Mouse (Mus musculus) heart, embryonic 15.5 days (tissue): Measurements from ENCODE around the gene Mboat2. TPM values are rescaled to one million over a fixed set of nuclear protein-coding genes. Genes with fewer than 3 reads are reported as not detected.

ENCODE experiments used
- ATAC-seq: fragments of 200-750 bp; cut with Nextera tagmentation; replicated peaks from 2 replicates; pipeline ENCODE4 v1.8.0; 2017; ENCODE audit warnings: low read depth, moderate TSS enrichment; ENCODE audit not compliant: insufficient number of reproducible peaks, insufficient read depth, low FRiP score
- H3K27ac ChIP-seq: fragments of 300-500 bp; sonication (generic); 2 replicates; pipeline ENCODE4 v1.5.1; 2015; ENCODE audit warnings: mild to moderate bottlenecking, inconsistent platforms
- H3K27me3 ChIP-seq: fragments of 300-500 bp; sonication (generic); 2 replicates; pipeline ENCODE4 v1.6.1; 2015; ENCODE audit warnings: inconsistent platforms
- H3K36me3 ChIP-seq: fragments of 300-500 bp; sonication (generic); 2 replicates; pipeline ENCODE4 v1.6.1; 2015; ENCODE audit warnings: mild to moderate bottlenecking, inconsistent platforms
- H3K4me1 ChIP-seq: fragments of 300-500 bp; sonication (generic); replicated peaks from 2 replicates; pipeline ENCODE4 v1.6.1; 2015; ENCODE audit warnings: inconsistent platforms
- H3K4me2 ChIP-seq: fragments of 300-500 bp; sonication (generic); 2 replicates; pipeline ENCODE4 v1.6.1; 2015; ENCODE audit warnings: inconsistent platforms, mild to moderate bottlenecking, moderate library complexity
- H3K4me3 ChIP-seq: fragments of 300-500 bp; sonication (generic); 2 replicates; pipeline ENCODE4 v1.5.1; 2015; ENCODE audit warnings: mild to moderate bottlenecking, inconsistent platforms
- H3K9ac ChIP-seq: fragments of 300-500 bp; sonication (generic); 2 replicates; pipeline ENCODE4 v1.6.1; 2015; ENCODE audit warnings: mild to moderate bottlenecking, inconsistent platforms
- H3K9me3 ChIP-seq: fragments of 300-500 bp; sonication (generic); replicated peaks from 2 replicates; pipeline ENCODE4 v1.6.1; 2016; ENCODE audit warnings: inconsistent platforms
- WGBS: fragments of 180-500 bp; shearing (Covaris S2); methylation state at CpG from one replicate; pipeline ENCODE4 v1.1.7; 2015; ENCODE audit warnings: mixed read lengths; 5-methylcytosine and 5-hydroxymethylcytosine counted together
- polyA plus RNA-seq: library from polyadenylated mRNA; unstranded; fragments of >200 nt; fragmentation: Nextera tagmentation; extraction: Ambion mirVana; gene quantifications from 2 replicates; pipeline ENCODE4 v1.2.1, GENCODE M21; 2015

The Mboat2 gene
- polyA plus RNA-seq, 1 experiment from 2014 or later: 29.0 TPM

DNA sequence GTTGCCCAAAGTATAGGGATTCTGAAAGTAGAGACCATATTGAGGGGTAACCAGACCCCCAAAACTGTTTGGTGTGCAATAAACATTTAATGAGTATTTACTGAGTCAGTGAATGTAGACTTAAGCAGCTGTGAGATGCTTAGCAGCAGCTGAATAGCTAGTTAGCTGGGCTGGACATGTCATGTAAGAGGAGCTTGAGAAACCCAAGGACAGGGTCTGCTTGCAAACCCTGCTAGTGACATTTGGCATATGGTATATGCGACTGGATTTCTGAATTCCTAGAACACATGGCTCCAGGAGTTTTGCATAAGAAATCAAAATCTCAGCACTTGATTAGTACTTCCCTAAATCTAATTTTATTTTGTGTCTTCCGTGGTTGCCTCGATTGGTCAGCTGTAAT, 52.6 kb downstream of the Mboat2 start:
- H3K9me3 ChIP-seq: no peaks in the 10 kb centered on the region
- H3K9ac ChIP-seq: no peak overlapping the region
- H3K4me2 ChIP-seq: no peak overlapping the region
- H3K27ac ChIP-seq: no peak overlapping the region
- WGBS: 85% methylated on average over 3 of the region's 3 CpGs
- no peak overlapping the region for H3K4me3 ChIP-seq
- H3K36me3 ChIP-seq: 0 out of 2 replicates have a peak, but pooled peaks cover 4% of the 10 kb centered on the region
- peaks cover 3% of the 10 kb centered on the region for H3K4me1 ChIP-seq
- no peak for ATAC-seq
- H3K27me3 ChIP-seq: no peaks in the 10 kb centered on the region

DNA sequence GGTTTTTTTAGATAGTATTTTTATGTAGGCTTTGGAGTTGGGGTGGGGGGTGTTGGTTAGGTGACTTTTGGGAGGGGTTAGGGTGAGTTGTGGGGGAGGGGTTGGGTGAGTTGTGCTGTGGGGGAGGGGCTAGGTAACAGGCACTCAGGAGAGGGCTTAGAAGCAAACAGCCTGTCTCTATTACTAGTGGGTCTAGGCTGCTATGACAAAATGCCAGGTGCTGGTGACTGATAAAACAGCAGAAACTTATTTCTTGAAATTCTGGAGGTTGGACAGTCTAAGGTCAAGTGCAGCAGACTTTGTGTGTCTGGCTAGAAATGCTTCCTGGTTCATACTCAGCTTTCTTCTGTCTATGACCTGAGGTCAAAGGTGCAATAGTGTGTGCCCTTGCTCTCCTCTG, 56.1 kb downstream of the Mboat2 start:
- Histone ChIP-seq H3K4me3 (no peak overlapping the region), H3K27ac (no peak overlapping the region), H3K4me1 (peaks cover 11% of the 10 kb centered on the region), H3K36me3 (0 out of 2 replicates have a peak, but pooled peaks cover 4% of the 10 kb centered on the region), H3K9ac (no peak overlapping the region), H3K4me2 (no peak overlapping the region), H3K27me3 (no peaks in the 10 kb centered on the region), H3K9me3 (no peaks in the 10 kb centered on the region)
- ATAC-seq: no peak

DNA sequence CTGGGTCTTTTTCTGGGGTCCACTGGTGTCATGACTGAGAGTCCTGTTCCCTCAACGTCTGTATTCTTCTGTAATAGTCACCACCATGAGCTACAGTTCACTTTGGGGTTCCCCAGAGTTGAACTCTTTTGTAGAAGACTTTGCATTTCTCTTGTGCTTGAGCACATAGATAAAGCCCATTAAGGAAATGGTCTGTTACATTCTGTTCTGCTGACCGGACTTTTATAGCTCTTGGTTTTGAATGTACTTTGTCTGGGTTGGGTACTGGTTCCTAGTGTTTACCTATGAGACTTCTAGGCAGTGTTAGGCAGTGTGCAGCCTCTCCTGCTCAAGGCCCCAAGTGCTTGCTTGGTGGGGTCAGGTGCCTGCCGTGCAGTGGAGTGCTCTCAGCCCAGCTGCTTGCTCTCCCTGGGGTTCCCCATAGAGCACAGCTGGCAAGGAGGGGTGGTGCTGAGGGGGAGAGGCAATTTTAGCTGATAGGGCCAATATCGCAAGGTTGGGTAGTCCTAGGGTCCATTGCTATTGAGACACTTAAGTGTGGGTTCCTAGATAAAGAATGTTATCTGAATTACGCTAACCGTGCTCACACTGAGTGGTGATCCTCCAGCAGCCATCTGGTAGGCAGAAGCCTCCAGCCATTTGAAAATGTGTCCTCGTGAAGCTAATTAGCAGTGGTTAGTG, 58.8 kb downstream of the Mboat2 start:
- no peak; the same call in 1 of the 2 replicates for ATAC-seq
- no peak overlapping the region for H3K9ac ChIP-seq

DNA sequence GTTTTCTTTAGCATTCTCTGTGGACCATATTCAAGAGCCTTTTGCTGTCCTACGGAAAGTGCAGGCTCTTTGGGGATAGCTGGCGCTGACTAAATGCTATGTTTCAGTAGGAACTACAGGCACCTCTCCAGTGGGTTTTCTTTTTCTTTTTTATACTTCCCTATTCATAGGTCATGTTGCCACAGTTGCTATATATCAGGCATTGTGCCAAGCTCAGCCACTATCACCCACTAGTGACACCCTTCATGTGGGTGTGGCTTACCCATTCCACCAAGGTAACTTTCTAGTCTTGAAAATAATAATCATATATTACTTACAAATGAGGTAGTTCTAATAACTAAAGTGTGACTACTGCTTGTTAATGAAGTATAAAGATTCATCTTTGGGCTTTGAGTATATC, 59.5 kb downstream of the Mboat2 start:
- Histone ChIP-seq H3K4me2 (no peak overlapping the region), H3K36me3 (no peaks in the 10 kb centered on the region), H3K9me3 (no peaks in the 10 kb centered on the region), H3K27ac (peak overlapping the region; percentile 38; the same call in 1 of the 2 replicates), H3K27me3 (no peaks in the 10 kb centered on the region), H3K4me3 (no peak overlapping the region), H3K4me1 (peaks cover 32% of the 10 kb centered on the region), H3K9ac (no peak overlapping the region)
- ATAC-seq: no peak
- WGBS: 83% methylated on average over 2 of the region's 2 CpGs

More for the DNA sequence above, 58.8 kb downstream of the Mboat2 start:
- Histone ChIP-seq H3K9me3 (no peaks in the 10 kb centered on the region), H3K4me2 (no peak overlapping the region), H3K36me3 (no peaks in the 10 kb centered on the region), H3K27me3 (no peaks in the 10 kb centered on the region), H3K4me1 (peaks cover 28% of the 10 kb centered on the region), H3K4me3 (no peak overlapping the region), H3K27ac (peak overlapping the region; percentile 38; the same call in 1 of the 2 replicates)
- WGBS: 57% methylated on average over 7 of the region's 7 CpGs

DNA sequence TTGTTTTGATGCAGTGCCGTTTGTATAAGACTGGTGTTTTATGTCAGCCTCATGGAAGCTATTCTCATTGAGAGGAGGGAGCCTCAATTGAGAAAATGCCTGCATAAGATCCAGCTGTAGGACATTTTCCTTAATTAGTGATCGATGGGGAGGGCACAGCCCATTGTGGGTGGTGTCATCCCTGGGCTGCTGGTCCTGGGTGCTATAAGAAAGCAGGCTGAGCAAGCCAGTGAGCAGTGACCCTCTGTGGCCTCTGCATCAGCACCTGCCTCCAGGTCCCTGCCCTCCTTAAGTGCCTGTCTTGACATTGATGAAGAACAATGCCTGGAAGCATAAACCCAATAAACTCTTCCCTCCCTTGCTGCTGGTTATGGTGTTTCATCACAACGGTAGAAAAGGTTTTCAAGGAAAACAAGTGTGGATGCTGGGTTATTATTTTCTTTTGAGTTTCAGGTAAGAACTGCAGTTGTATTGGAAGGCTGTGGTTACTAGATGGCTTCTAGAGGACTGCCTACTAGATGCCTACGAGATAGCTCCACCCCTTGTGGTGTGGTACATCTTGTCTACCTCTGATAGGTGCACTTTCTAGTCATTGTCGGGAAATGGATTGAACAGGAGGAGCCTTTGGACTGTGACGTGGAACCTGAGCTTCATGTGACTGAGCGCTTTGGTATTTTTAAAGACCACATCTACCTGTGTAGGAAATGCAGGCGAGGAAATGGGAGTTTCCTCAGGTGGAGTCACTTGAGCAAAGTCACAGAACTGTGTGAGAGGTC, 60.2 kb downstream of the Mboat2 start:
- ATAC-seq: no peak
- H3K9me3 ChIP-seq: no peaks in the 10 kb centered on the region
- H3K9ac ChIP-seq: no peak overlapping the region
- H3K4me3 ChIP-seq: no peak overlapping the region
- H3K27ac ChIP-seq: no peak overlapping the region
- H3K4me1 ChIP-seq: peaks cover 39% of the 10 kb centered on the region
- 84% methylated on average over 8 of the region's 8 CpGs for WGBS
- no peaks in the 10 kb centered on the region for H3K27me3 ChIP-seq
- H3K4me2 ChIP-seq: no peak overlapping the region
- no peaks in the 10 kb centered on the region for H3K36me3 ChIP-seq

DNA sequence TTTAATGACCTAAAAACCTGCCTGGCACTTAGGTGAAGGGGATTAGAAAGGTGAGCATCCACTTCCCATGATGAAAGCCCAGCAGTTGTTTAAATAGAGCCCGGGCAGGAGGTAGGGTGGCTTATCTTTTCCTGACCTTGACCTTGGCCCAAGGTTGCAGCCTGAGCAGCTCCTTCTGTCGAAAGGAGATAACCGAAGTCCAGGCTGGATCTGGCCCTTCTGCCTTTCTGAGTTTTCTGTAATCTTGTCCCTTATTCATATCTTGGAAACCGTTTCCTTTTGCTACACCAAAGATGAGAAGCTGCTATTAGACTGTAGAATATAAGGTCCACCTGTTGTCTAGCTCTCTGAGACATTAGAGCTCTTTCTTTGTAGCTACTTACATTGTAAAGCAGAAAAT, 61.9 kb downstream of the Mboat2 start:
- no peak for ATAC-seq
- Histone ChIP-seq H3K9ac (no peak overlapping the region), H3K4me2 (no peak overlapping the region), H3K4me1 (peaks cover 40% of the 10 kb centered on the region), H3K27me3 (no peaks in the 10 kb centered on the region), H3K36me3 (no peaks in the 10 kb centered on the region), H3K27ac (no peak overlapping the region), H3K9me3 (no peaks in the 10 kb centered on the region), H3K4me3 (no peak overlapping the region)
- WGBS: 31% methylated on average over 4 of the region's 4 CpGs

DNA sequence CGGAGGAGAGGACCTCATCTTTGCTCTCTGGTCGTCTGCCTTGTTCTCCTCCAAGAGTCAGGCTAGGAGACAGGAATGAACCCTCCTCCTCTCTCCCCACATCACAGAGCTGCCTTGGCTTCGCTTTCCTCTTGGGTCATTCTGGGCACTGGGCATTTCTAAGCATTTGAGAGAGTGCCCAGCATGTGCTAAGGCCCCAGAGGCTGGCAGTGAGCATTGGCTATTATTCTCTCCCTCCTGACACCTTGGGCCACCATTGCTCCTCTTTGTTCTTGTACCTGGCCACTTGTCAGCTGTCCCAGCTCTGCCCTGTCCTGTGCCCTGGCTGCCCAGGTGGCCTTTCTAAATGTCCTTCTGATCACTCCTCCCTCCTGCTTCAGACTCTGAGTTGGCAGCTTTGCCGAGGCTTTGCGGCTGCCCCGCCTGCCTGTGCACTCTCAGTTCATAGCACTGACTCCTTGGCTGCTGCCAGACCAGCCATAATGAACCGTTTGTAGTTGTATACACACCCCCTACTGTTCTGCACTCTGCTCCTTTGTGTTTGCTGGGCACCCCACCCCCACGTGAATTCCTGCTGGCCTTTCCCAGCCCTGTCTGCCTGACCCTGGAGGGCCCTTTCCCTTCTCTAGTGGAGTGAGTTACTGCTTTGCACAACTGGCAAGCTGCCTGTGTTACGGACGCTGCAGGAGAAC, 63.2 kb downstream of the Mboat2 start:
- no peaks in the 10 kb centered on the region for H3K9me3 ChIP-seq
- peak; percentile 66 for ATAC-seq
- no peaks in the 10 kb centered on the region for H3K36me3 ChIP-seq
- peak overlapping the region; percentile 32; the same call in 1 of the 2 replicates for H3K9ac ChIP-seq
- H3K27ac ChIP-seq: peak overlapping the region; percentile 60
- H3K27me3 ChIP-seq: no peaks in the 10 kb centered on the region
- WGBS: 38% methylated on average over 10 of the region's 10 CpGs
- peaks cover 43% of the 10 kb centered on the region for H3K4me1 ChIP-seq
- no peak overlapping the region for H3K4me2 ChIP-seq
- no peak overlapping the region for H3K4me3 ChIP-seq

DNA sequence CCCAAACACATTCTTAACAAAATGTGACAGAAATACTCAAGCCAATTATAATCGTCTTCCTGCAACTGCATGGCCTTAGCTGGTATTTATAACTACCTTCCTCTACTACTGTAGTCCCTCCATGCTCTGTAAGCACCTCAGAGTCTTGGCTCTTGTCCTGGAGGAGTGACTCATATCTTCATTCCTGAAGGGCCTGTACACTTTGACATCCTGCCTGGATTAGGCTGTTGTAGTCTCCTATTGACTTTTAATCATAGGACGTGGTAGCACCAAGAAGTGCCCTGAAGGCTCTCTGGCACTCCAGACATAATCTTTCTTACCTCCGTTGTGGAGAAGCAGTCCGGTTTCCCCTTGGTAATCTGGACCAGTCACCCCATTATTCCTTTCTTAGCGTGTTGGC, 64.7 kb downstream of the Mboat2 start:
- peak overlapping the region; percentile 50 for H3K27ac ChIP-seq
- WGBS: 47% methylated on average over 5 of the region's 5 CpGs
- peaks cover 32% of the 10 kb centered on the region for H3K4me1 ChIP-seq
- H3K27me3 ChIP-seq: no peaks in the 10 kb centered on the region
- no peak overlapping the region for H3K4me2 ChIP-seq
- H3K9ac ChIP-seq: no peak overlapping the region
- no peak for ATAC-seq
- no peaks in the 10 kb centered on the region for H3K9me3 ChIP-seq
- H3K36me3 ChIP-seq: peaks cover under 1% of the 10 kb centered on the region; the same call in 1 of the 2 replicates
- H3K4me3 ChIP-seq: no peak overlapping the region

DNA sequence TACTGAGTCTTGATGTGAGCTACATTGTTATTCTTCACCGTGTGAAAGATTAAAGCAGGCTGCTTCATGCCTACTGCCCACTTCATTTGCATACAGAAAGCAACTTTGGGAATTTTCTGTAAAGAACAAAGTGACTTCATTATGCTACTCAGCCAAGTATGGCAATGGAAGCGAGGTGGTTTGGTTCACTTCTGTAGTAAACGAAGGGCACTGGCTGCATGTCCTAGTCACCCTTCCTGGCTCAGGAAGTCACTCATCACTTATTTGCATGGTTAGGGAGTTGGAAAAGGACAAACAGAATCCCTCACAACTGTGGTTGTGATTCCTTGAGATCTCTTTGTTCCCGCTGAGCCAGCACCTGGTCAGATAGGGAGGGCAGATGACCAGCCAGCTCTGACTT, 66.7 kb downstream of the Mboat2 start:
- Histone ChIP-seq H3K27me3 (no peaks in the 10 kb centered on the region), H3K9me3 (no peaks in the 10 kb centered on the region), H3K4me1 (peaks cover 31% of the 10 kb centered on the region), H3K9ac (no peak overlapping the region), H3K4me2 (no peak overlapping the region), H3K36me3 (peaks cover 6% of the 10 kb centered on the region; the same call in 1 of the 2 replicates), H3K4me3 (no peak overlapping the region), H3K27ac (no peak overlapping the region)
- ATAC-seq: no peak
- WGBS: 80% methylated on average over 4 of the region's 4 CpGs

DNA sequence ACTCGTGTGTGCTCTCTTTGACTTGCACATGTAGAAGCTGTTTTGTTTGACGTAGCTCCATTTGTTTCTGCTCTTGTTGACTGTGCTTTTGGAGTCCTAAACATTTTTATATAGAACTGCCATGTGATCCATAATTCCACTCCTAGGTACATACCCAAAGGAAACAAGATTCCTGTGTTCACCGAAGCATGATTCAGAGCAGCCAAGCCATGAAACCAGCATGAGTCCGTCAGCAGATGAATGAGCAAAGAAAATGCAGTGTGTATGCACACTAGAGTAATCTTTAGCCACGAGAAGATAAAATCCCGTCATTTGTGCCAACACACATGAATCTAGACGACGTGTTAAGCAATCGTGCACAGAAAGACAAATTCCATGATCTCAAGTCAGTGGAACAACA, 67.5 kb downstream of the Mboat2 start:
- H3K9ac ChIP-seq: no peak overlapping the region
- no peaks in the 10 kb centered on the region for H3K9me3 ChIP-seq
- H3K27ac ChIP-seq: no peak overlapping the region
- H3K36me3 ChIP-seq: peaks cover 6% of the 10 kb centered on the region; the same call in 1 of the 2 replicates
- peaks cover 27% of the 10 kb centered on the region for H3K4me1 ChIP-seq
- ATAC-seq: no peak
- 58% methylated on average over 9 of the region's 9 CpGs for WGBS
- H3K4me2 ChIP-seq: no peak overlapping the region
- no peaks in the 10 kb centered on the region for H3K27me3 ChIP-seq
- H3K4me3 ChIP-seq: no peak overlapping the region

DNA sequence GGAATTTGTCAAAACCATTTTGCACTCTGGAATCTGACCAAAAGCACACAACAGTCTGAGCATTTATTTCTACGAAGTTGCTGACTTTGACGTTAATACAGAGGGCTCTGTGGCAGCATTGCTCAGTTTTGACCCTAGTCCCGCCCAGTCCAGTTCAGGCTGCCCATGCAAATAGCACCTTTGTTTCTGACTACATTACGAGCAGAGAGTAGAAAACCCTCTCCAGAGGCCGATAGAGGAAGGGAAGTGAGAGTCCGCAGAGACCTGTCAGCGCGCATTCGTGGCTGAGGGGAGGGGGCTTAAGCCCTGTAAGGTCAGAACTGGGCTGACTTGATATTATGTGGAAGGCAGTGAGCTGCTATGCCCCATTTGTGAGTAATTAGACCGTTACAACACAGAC, 69.0 kb downstream of the Mboat2 start:
- Histone ChIP-seq H3K9ac (no peak overlapping the region), H3K9me3 (no peaks in the 10 kb centered on the region), H3K4me2 (no peak overlapping the region), H3K27me3 (no peaks in the 10 kb centered on the region), H3K36me3 (peaks cover 6% of the 10 kb centered on the region; the same call in 1 of the 2 replicates), H3K4me1 (peaks cover 14% of the 10 kb centered on the region), H3K27ac (no peak overlapping the region), H3K4me3 (no peak overlapping the region)
- no peak for ATAC-seq
- WGBS: 77% methylated on average over 10 of the region's 10 CpGs
